Mouse (Mus musculus): ENCODE measurements around the gene Coq4. TPM values are rescaled to one million over a fixed set of nuclear protein-coding genes. Genes with fewer than 3 reads are reported as not detected.
"Not testable (repeated sequence)": the region's sequence is repeated elsewhere in the genome, so short reads cannot be mapped to it uniquely, and the experiment has no call there.

Gene Coq4
- polyA plus RNA-seq, 1 experiment from 2014 or later: 29.6 TPM

DNA sequence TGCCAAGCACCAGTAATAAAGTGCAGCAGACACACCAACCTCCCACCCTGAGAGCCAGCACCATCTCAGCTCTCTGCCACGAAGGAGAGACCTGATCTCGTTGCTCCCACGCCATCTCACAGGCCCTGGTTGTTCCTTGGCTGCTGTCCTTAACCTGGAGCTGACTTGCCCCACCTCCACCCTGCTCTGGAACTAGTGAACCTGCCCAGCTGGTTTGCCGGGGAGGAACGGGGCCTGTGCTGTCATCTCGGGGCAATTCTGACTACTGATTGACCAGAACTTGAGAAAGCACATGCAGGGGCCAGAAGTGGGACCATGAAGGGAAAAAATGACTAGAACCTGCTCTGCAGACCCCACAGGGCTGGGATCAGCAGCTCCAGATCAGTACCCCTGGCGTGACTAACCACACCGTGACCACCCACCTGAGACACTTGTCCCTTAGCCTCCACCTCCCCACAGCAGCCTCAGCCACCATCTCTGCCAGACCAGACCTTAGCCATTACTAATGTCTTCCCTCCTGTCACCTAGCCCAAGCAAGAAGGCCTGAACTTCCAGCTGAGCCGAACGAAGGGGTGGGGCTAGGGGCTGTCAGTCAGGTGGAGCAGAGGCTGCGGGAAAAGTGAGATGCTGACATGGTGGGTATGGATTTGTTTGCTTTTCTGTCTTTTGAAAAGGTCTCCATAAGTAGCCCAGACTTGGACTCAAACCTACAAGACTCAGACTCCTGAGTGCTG, 19.1 kb upstream of the Coq4 start:
- Histone ChIP-seq H3K27me3 (peaks cover 3% of the 10 kb centered on the region; the same call in 1 of the 2 replicates), H3K36me3 (replicated peaks) (no peaks in the 10 kb centered on the region), H3K4me1 (no peaks in the 10 kb centered on the region), H3K27ac (no peak overlapping the region), H3K9me3 (no peaks in the 10 kb centered on the region), H3K4me3 (replicated peaks) (no peak overlapping the region), H3K4me2 (no peak overlapping the region), H3K9ac (no peak overlapping the region)
- WGBS: 76% methylated on average over 11 of the region's 11 CpGs
- ATAC-seq (ENCODE audit: low FRiP score): no peak

DNA sequence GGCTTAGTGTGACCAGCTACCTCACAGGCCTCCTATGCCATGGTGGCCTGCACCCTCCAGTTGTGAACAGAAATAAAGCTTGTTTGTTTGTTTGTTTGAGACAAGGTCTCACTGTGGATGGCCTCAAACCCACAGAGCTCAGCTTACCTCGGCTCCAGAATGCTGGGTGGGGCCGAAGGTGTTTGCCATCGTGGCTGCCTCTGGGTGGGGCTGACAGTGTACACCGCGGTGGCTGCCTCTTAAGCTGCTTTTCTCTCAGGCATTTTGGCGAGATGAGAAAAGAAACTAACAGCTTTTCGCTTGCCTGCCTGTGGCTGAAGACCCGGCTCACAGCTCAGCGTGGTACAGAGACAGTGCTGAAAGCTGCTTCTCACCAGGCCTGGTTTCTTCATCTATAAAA, 18.4 kb upstream of the Coq4 start:
- no peak overlapping the region for H3K4me3 ChIP-seq (replicated peaks)
- no peak overlapping the region for H3K27ac ChIP-seq
- no peak for ATAC-seq (ENCODE audit: low FRiP score)
- no peak overlapping the region for H3K9ac ChIP-seq
- H3K4me2 ChIP-seq: no peak overlapping the region
- no peaks in the 10 kb centered on the region for H3K27me3 ChIP-seq
- peaks cover 6% of the 10 kb centered on the region; the same call in 1 of the 2 replicates for H3K36me3 ChIP-seq (replicated peaks)
- no peaks in the 10 kb centered on the region for H3K9me3 ChIP-seq
- no peaks in the 10 kb centered on the region for H3K4me1 ChIP-seq
- 69% methylated on average over 9 of the region's 9 CpGs for WGBS

DNA sequence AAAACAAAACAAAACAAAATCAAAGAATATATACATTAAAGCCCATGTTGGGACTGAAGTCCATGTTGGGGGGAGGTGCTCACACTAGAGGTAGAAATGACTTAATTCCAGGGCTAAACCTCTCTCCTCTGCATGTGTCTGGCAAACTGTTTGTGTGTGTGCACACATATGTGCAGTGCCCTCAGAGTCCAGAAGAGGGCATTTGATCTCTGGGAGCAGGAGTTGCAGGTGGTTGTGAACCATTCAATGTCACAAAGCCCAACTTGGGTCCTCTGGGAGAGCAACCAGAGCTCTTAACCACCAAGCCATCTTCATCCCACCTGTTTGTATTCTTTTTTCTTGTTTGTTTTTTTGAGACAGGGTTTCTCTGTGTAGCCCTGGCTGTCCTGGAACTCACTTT, 17.1 kb upstream of the Coq4 start:
- Histone ChIP-seq H3K9me3 (no peaks in the 10 kb centered on the region), H3K27me3 (no peaks in the 10 kb centered on the region), H3K4me1 (no peaks in the 10 kb centered on the region), H3K4me3 (replicated peaks) (no peak overlapping the region), H3K9ac (no peak overlapping the region), H3K27ac (no peak overlapping the region), H3K4me2 (no peak overlapping the region), H3K36me3 (replicated peaks) (peaks cover 9% of the 10 kb centered on the region)
- ATAC-seq (ENCODE audit: low FRiP score): no peak

DNA sequence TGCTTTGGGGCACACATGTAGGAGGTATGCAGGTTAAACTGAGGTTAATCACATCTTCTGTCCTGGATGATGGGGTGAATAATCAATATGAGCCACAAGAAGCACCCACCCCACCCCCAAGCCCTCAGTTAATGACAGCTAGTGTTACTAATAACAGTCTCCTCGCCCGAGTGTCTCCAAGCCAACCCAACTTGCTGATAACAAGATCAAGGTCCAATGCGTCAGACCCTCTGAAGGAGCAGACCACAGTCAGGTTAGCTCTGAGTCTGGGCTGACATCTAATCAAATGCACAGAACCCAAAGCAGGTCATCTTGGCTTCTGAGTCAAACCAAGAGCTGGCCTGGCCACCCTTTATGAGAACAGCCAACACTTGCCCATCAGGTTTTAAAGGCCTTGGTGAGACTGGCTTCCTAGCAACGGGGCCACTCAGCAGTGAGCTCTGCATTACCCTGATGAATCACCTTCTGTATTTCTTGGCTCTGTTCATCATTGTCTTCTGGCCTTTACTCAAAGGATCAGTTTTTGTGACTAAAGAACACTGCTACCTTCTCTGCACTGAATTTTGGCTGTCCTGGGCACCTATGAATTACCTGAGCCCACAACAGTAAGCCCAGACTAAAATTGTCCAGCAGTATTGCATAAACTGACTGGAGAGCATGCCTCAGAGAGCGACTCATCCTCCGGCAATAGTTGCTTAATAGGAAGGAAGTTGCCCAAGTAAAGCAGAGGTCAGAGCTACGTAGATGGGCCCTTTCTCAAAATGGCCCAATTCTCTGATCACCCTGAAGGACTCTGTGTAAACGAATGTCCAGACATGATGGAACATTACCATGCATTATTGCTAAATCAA, 15.5 kb upstream of the Coq4 start:
- Histone ChIP-seq H3K4me3 (replicated peaks) (no peak overlapping the region), H3K36me3 (replicated peaks) (peaks cover 18% of the 10 kb centered on the region), H3K27me3 (no peaks in the 10 kb centered on the region), H3K4me2 (no peak overlapping the region), H3K9me3 (no peaks in the 10 kb centered on the region), H3K27ac (no peak overlapping the region), H3K4me1 (no peaks in the 10 kb centered on the region), H3K9ac (no peak overlapping the region)
- WGBS: 89% methylated on average over 8 of the region's 8 CpGs
- no peak for ATAC-seq (ENCODE audit: low FRiP score)

DNA sequence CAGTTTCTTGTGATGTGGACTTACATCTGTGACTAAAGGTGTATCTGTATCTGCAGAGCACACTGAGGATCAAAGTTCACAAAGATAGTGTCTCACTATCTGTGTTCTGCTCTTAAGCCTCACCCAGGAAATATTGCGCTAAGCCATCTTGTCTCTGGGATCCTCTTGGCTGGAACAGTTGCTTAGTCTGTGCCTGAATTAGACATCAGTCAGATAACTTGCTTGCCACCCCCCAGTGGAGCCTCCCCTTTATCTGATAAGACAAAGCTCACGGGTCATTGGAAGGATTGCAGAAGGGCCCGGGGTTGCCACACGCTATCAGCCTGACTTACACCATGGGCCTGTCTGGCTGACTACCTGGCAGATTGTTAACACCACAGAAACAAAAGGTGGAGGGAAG, 14.0 kb upstream of the Coq4 start:
- WGBS: 91% methylated on average over 4 of the region's 4 CpGs
- H3K36me3 ChIP-seq (replicated peaks): peaks cover 33% of the 10 kb centered on the region
- H3K9ac ChIP-seq: no peak overlapping the region

DNA sequence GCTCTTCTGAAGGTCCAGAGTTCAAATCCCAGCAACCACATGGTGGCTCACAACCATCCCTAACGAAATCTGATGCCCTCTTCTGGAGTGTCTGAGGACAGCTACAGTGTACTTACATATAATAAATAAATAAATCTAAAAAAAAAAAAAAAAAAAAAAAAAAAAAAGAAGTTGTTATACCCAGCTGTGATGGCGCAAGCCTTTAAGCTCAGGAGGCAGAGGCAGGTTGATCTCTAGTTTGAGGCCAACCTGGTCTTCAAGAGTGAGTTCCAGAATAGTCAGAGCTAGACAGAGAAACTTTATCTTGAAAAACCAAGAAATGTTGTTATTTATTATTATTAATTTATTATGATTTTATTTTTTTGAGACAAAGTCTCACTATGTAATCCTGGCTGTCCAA, 6.0 kb upstream of the Coq4 start:
- not testable (repeated sequence) for H3K27ac ChIP-seq; H3K4me2 ChIP-seq; H3K4me3 ChIP-seq (replicated peaks); ATAC-seq (ENCODE audit: low FRiP score); H3K9me3 ChIP-seq; H3K27me3 ChIP-seq; H3K9ac ChIP-seq; H3K4me1 ChIP-seq
- H3K36me3 ChIP-seq (replicated peaks): peaks cover 94% of the 10 kb centered on the region
- WGBS: 98% methylated on average over 2 of the region's 2 CpGs

More for the DNA sequence above, 14.0 kb upstream of the Coq4 start:
- H3K9me3 ChIP-seq: no peaks in the 10 kb centered on the region
- no peaks in the 10 kb centered on the region for H3K4me1 ChIP-seq
- H3K27me3 ChIP-seq: no peaks in the 10 kb centered on the region
- H3K27ac ChIP-seq: no peak overlapping the region
- H3K4me3 ChIP-seq (replicated peaks): no peak overlapping the region
- no peak for ATAC-seq (ENCODE audit: low FRiP score)
- H3K4me2 ChIP-seq: no peak overlapping the region

DNA sequence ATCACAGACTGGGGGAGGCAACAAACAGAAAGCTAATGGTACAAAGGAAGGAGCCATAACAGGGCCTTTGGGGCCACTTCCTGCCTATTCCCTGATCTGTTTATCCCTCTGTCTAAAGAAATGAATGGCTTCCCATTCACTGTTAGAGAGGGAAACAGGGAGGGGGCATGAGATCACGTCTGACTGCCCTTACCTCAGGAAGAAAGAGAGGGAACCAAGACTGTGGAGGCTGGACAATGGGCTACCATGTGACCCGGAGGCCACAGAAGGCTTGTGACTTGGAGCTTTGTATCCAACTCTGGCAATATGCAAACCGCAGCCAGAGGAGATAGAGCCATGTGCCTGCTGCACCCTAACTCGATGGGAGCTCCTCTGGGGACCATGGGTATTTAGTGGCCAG, 3.0 kb upstream of the Coq4 start:
- Histone ChIP-seq H3K27ac (no peak overlapping the region), H3K27me3 (no peaks in the 10 kb centered on the region), H3K9me3 (no peaks in the 10 kb centered on the region), H3K4me1 (peaks cover 17% of the 10 kb centered on the region), H3K4me3 (replicated peaks) (no peak overlapping the region), H3K9ac (no peak overlapping the region), H3K4me2 (no peak overlapping the region), H3K36me3 (replicated peaks) (peaks cover 67% of the 10 kb centered on the region)
- no peak for ATAC-seq (ENCODE audit: low FRiP score)
- 76% methylated on average over 4 of the region's 4 CpGs for WGBS

DNA sequence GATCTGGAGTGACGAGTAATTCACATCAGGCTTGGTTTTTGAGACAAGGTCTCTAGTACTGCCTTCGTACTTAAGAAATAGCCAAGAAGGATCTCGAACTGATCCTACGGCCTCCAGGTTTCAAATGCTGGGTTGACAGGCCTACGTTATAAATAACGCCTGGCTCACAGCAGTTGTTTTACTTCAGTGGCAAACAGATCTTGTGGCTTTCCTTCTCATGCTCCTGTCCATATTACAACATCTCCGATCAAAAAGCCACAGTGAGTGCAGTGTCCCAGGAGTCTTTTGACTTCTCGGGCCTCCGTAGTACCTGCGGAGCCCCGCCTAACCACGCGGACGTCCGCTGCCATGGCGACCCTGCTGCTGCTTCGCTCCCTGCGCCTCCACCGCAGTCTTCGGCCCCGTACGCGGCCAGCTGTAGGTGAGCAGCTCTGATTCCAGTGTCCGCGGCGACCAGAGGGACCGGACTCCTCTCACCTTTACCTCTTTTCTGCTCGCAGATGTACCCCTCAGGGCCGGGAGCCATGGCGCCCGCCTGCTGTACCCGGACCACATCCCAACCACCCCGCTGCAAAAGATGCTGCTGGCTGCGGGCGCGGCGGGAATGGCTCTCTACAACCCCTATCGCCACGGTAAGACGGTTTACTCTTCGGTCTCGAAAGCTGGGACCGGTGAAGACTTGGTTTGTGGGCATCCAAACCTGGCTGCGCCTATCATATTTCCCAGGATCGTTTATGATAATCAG, 816 bp downstream of the Coq4 start, which contains the start of gene Trub2:
Gene Trub2 (minus strand): TSS at position 566 of the 745 bp plus-strand sequence.
- peak; percentile 84 for ATAC-seq (ENCODE audit: low FRiP score)
- Histone ChIP-seq H3K4me3 (replicated peaks) (peak within 1 kb of the TSS; percentile 78), H3K4me2 (peak within 1 kb of the TSS; percentile 79), H3K36me3 (replicated peaks) (peaks cover 60% of the 10 kb centered on the region), H3K9me3 (no peaks in the 10 kb centered on the region), H3K9ac (peak within 1 kb of the TSS; percentile 75), H3K27ac (peak within 1 kb of the TSS; percentile 75), H3K4me1 (peaks cover 17% of the 10 kb centered on the region), H3K27me3 (no peaks in the 10 kb centered on the region)
- WGBS: under 1% methylated on average over 45 of the region's 45 CpGs

DNA sequence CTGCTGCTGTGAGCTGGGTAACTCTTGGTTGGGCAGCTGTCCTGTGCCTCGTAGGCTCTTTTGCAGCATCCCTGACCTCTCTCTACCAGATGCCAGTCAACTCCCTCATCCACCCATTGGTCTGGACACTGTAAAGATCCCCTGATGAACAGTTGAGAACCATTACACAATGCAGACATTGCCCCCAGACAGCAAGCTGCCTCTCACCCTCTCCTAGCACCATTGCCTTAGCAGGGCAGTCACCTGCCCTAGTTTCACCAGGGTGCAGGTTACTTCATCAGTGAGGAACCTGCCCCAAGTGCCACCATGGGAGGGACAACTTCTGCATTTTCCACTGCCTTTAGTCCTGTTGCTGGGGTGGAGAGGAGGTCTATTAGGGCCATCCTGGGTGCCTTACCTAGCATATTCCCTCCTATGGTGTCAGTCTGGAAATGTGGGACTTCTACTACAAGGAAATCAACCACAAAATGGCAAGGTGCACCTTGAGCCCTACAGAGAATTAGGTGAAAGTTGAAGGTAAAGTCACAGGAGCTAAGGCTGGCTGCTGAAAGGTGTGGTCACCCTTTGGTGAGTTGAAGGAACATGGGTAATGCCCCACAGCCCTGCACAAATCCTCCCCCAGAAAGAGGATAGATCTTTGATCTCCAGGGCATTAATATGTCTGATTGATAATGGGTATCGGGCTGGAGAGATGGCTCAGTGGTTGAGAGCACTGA, 5.6 kb downstream of the Coq4 start:
- WGBS: 93% methylated on average over 2 of the region's 2 CpGs
- H3K4me2 ChIP-seq: no peak overlapping the region
- H3K4me3 ChIP-seq (replicated peaks): no peak overlapping the region
- no peak overlapping the region for H3K27ac ChIP-seq
- peaks cover 10% of the 10 kb centered on the region for H3K4me1 ChIP-seq
- H3K36me3 ChIP-seq (replicated peaks): peaks cover 59% of the 10 kb centered on the region
- H3K9me3 ChIP-seq: no peaks in the 10 kb centered on the region
- no peak overlapping the region for H3K9ac ChIP-seq
- no peak for ATAC-seq (ENCODE audit: low FRiP score)
- no peaks in the 10 kb centered on the region for H3K27me3 ChIP-seq

DNA sequence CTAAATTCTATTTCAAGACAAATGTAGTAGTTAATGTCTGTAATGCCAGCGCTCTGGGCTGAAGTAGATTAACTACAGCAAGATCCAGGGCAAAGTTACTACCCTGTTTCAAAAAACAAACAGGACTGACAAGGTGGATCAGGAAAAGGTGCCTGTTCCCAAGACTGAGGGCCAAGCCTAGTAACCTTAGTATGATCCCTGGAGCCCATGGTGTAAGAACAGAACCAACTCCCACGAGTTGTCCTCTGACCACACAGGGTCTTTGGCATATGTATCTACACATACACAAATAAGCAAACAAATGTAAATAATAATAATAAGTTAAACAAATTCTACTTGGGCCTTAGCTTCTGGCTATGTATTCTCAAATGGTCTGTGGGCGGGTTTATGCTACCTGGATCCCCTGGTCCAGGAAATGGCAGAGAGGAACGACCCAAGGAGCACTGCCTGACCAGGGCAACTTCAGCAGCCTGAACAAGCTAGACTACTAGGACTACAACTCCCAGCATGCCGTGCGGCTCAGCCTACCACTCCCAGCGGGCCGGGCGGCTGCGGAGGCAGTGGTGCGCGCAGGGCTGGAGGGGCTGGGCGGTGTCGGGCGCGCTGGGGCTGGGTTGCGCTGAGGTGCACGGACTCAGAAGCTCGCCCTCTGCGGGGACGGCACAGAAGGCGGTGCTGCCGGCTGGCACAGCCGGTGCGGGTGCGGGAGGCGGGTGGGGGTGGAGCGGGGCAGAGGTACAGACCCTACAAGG, 15.0 kb downstream of the Coq4 start, which contains the start of gene Slc27a4:
Gene Slc27a4 (plus strand): TSS at position 560 of the 752 bp plus-strand sequence.
- peaks cover 30% of the 10 kb centered on the region for H3K36me3 ChIP-seq (replicated peaks)
- peak within 1 kb of the TSS; percentile 85 for H3K4me3 ChIP-seq (replicated peaks)
- peak; percentile 99 for ATAC-seq (ENCODE audit: low FRiP score)
- WGBS: 5% methylated on average over 27 of the region's 28 CpGs
- no peaks in the 10 kb centered on the region for H3K9me3 ChIP-seq
- peaks cover 13% of the 10 kb centered on the region for H3K27me3 ChIP-seq
- peaks cover 14% of the 10 kb centered on the region for H3K4me1 ChIP-seq
- H3K4me2 ChIP-seq: peak within 1 kb of the TSS; percentile 79
- peak within 1 kb of the TSS; percentile 93 for H3K9ac ChIP-seq
- peak within 1 kb of the TSS; percentile 92 for H3K27ac ChIP-seq

DNA sequence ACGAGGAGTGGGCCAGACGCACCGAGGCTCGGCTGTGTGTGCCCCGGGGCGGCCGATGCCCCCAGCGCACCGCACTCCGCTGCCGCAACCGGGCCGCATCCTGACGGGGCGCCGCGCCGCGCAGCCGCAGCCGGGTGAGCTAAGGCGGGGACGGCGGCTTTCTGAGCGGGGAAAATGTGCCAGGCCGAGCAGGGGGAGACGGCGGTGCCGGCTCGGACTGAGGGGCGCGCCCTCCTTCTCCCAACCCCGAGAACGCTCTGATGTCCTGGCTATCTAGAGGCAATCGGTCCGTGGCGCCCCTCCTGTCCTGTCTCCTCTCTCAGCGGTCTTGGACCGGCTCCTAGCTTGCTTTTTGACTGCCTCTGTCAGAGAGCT, 15.5 kb downstream of the Coq4 start:
- Histone ChIP-seq H3K9ac (peak overlapping the region; percentile 93), H3K27me3 (peaks cover 13% of the 10 kb centered on the region), H3K36me3 (replicated peaks) (peaks cover 34% of the 10 kb centered on the region), H3K4me2 (peak overlapping the region; percentile 79), H3K9me3 (no peaks in the 10 kb centered on the region), H3K27ac (peak overlapping the region; percentile 92), H3K4me1 (peaks cover 14% of the 10 kb centered on the region), H3K4me3 (replicated peaks) (peak overlapping the region; percentile 85)
- under 1% methylated on average over 38 of the region's 39 CpGs for whole genome bisulfite sequencing
- no peak for ATAC-seq (ENCODE audit: low FRiP score)
